Mouse (Mus musculus) brown adipose tissue, adult 24 weeks (tissue): ENCODE results near the gene Zfp592. TPM values are rescaled to one million over a fixed set of nuclear protein-coding genes. Genes with fewer than 3 reads are reported as not detected.
"Not testable (repeated sequence)": the region's sequence is repeated elsewhere in the genome, so short reads cannot be mapped to it uniquely, and the experiment has no call there.

Source experiments
- H3K27ac ChIP-seq: fragments of 200-500 bp; replicated peaks from 2 replicates; pipeline ENCODE4 v1.5.1; 2012; ENCODE audit warnings: low read depth, mild to moderate bottlenecking, low read length
- H3K4me1 ChIP-seq: fragments of 200-500 bp; 2 replicates; pipeline ENCODE4 v1.6.1; 2012; ENCODE audit warnings: low read length, mixed read lengths; ENCODE audit not compliant: control insufficient read depth, insufficient read depth, insufficient read length
- H3K4me3 ChIP-seq: fragments of 200-500 bp; 2 replicates; pipeline ENCODE4 v1.5.1; 2012; ENCODE audit warnings: low read depth, mild to moderate bottlenecking, low read length, moderate library complexity; ENCODE audit not compliant: insufficient read depth
- polyA plus RNA-seq: library from polyadenylated mRNA; stranded (reverse); fragments of >200 nt; gene quantifications from 2 replicates; pipeline ENCODE4 v1.2.4, GENCODE M21; 2012; ENCODE audit not compliant: missing spikeins, insufficient read depth, insufficient read length

The Zfp592 gene
- polyA plus RNA-seq, result 14.3 and 15.6 TPM in 2 replicates

DNA sequence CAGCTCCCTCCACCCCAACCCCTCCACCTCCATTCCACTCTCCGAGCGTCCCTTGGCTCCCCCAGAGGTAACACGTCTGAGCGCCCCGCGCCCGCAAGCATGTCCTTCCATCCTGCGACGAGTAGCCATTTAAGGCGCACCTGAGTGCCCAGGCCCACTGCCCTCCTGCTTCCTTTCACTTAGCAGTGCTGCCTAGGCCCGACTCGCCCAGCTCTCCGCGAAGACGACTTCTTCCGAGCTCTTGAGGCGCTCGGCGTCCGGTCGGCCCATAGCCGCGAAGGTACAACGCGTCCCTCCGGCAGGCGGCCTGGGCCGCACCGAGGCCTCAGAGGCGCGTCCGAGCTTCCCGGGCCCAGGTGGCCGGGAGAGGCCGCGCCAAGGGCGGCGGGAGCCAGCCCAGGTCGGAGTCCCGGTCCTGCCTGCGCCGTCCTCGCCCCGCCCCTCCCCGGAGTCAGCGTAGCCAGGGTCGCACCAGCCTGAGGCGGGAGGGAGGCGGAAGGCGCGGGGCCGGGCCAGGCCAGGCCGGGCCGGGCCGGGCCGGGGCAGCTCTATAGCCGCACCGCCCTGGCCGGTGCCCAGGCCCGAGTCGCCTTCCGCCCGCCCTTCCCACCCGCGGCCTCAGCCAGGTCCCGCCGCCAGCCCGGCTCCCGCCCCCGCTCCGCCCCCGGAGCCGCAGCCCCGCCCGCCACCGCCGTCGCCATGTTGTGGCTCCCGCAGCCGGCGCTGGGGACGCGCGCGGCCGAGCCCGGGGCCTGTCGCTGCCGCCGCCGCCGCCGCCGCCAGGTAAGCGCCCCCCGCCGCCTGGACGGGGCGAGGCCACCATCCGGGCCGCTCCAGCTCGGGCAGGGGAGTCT is at the start of gene Zfp592:
Gene Zfp592 (plus strand): TSS at position 702 of the 854 bp plus-strand sequence.
- peaks cover 16% of the 10 kb centered on the region; the same call in 1 of the 2 replicates for H3K4me1 ChIP-seq
- peak within 1 kb of the TSS; percentile 68 for H3K27ac ChIP-seq
- H3K4me3 ChIP-seq, result peak within 1 kb of the TSS; percentile 88

DNA sequence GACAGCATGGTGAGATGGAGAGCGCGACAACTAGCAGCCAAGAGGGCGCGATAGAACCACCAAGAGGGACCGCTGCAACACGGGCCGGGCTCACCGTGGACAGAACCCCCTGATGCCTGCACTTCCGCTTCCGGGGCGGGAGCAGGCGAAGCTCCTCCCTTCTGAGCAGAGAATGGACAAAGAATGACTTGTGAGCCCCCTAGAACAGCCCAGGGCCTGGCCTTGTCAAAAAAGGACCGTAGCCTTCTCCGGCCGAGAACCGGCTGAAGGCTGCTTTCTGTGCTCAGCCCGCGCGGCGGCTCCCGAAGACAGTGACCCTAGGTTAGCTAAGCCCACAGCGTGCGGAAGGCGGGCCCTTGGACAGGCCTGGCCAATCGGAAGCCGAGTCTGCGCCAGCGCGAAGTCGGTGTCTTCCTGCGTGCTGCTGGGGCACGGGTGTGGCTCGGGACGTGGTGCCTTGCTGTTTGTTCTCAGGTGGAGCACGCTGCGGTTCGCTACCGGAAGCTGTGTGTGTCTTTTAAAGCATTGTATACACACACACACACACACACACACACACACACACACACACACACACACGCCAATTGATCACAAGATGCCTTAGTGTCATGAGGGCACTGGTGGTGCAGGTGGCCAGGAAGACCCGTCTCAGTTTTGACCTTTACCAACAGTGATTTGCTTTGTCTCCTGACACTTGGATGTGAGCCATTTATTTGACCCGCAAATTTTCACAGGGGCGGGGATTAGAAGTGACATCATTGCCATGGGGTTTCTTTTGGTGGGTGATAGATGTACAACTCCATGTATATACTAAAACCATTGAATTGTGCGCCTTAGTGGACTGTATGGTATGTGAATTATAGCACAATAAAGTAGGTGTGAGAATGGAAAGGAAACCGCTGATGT is 45.8 kb upstream of the Zfp592 start, which contains the start of gene Sec11a:
Gene Sec11a (minus strand): TSS at position 336 of the 906 bp plus-strand sequence.
- H3K4me1 ChIP-seq, result no peaks in the 10 kb centered on the region; the same call in 1 of the 2 replicates
- peak within 1 kb of the TSS; percentile 98 for H3K27ac ChIP-seq
- H3K4me3 ChIP-seq, result peak within 1 kb of the TSS; percentile 98

DNA sequence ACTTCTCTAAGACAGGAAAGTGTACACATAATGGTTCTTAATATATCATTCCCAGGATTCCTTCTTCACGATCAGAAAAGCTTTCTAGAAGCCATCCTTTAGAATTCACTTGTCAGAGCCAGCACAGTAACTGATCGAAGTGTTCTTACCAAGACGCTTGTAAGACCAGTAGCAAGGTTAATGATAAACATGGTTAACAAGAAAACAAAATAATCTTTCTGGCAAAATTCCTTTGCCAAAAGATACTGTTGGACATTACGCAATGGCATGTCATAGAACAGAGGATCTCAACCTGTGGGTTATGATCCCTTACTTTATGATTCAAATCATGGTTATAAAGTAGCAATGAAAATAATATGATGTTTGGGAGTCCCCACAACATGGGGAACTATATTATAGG is 42.0 kb upstream of the Zfp592 start:
- Histone ChIP-seq H3K4me1 (no peaks in the 10 kb centered on the region; the same call in 1 of the 2 replicates), H3K4me3 (no peak overlapping the region), H3K27ac (no peak overlapping the region)

DNA sequence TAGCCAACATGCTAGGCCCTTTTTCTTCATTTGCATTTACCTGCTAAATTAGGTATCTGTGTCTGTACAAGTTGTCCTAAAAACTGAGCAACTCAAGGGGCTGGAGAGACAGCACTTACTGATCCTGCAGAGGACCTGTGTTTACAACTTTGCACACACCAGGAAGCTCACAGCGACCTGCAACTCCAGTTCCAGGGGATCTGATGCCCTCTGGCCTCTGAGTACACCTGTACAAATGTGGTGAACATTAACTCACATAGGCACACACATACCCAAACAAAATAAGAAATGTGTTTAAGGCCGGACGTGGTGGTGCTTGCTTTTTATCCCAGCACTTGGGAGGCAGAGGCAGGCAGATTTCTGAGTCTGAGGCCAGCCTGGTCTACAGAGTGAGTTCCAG is 41.3 kb upstream of the Zfp592 start:
- H3K27ac ChIP-seq, result no peak overlapping the region
- no peaks in the 10 kb centered on the region for H3K4me1 ChIP-seq
- no peak overlapping the region for H3K4me3 ChIP-seq

GRCm38 (mm10) chr7:80954251-80954650 is 39.2 kb upstream of the Zfp592 start:
- Histone ChIP-seq H3K4me3 (no peak overlapping the region), H3K4me1 (no peaks in the 10 kb centered on the region), H3K27ac (no peak overlapping the region)

DNA sequence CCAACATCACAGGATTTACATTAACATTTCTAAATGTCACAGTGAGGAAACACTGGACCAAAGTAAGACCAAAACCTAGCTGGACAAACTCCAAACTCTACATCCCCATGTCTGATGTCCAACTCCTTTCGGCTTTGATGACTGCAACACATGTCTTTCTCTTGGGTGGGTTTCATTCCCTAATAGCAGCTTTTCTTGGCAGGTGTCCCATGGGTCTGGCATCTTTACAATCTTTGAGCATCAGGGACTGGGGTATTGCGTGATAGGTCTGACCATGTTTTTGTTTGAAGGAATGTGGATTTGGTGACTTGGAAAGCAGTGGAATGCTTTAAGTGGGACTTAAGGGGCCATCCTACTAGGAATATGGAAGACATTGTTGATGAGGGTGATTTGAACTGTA is 36.6 kb upstream of the Zfp592 start:
- no peak overlapping the region for H3K27ac ChIP-seq
- H3K4me1 ChIP-seq, result no peaks in the 10 kb centered on the region
- H3K4me3 ChIP-seq, result no peak overlapping the region

DNA sequence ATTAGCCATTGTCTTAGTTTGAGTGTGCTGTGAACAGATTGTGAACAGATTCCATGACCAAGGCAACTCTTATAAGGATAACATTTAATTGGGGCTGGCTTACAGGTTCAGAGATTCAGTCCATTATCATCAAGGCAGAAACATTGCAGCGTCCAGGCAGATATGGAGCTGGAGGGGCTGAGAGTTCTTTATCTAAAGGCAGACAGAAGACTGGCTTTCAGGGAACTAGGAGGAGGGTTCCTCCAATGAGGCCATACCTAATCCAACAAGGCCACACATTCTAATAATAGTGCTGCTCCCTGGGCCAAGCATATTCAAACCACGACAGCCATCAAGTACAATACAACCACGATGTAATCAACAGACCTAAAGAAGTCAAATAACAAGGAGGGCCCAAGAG is 34.5 kb upstream of the Zfp592 start:
- Histone ChIP-seq H3K4me3 (no peak overlapping the region), H3K27ac (no peak overlapping the region), H3K4me1 (no peaks in the 10 kb centered on the region)

DNA sequence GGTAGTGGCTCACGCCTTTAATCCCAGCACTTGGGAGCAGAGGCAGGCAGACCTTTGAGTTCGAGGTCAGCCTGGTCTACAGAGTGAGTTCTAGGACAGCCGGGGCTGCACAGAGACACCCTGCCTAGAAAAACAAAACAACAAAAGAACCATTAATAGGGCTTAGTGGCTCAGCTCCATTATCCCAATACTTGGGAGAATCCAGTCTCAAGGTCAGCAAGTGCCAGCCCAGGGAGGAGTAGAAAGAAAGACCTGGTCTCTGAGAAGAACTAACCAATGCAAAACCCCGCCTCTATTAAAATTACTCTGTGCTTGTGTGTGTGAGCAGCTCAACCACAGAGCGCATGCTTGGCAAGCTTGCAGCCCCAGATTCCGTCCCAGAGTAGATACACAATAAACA is 30.7 kb upstream of the Zfp592 start:
- Histone ChIP-seq H3K4me1 (no peaks in the 10 kb centered on the region), H3K27ac (no peak overlapping the region), H3K4me3 (no peak overlapping the region)

DNA sequence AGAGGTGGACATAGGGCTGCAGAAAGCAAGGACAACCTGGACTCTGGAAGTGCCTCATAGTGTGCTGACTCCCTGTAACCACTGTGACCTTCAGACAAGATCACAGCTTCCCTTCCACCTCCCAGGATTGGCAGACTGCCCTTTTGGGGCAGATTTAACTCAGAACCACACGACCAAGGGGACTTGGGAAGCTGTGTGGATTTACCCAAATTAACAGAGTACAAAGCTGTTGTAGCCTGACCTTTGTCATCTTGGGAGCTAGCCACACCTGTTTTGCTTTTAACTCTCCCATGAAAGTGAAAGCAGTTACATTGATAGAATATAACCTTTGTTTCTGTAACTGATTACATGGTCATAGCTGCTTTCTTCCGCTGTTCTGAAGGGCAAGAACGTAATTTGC is 22.6 kb upstream of the Zfp592 start:
- no peak overlapping the region for H3K4me3 ChIP-seq
- H3K4me1 ChIP-seq, result no peaks in the 10 kb centered on the region
- no peak overlapping the region for H3K27ac ChIP-seq

DNA sequence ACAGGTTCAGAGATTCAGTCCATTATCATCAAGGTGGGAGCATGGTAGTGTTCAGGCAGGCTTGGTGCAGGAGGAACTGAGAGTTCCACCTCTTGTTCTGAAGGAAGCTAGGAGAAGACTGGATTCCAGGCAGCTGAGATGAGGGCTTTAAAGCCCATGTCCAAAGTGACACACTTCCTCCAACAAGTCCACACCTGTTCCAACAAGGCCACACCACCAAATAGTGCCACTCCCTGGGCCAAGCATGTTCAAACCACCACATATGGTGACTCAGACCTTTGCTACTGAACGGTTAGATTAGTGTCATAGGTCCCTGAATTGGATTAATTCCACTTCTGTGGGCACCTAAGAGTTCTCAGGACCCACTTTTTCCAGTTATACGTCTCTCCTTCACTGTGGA is 22.1 kb upstream of the Zfp592 start:
- H3K4me1 ChIP-seq, result no peaks in the 10 kb centered on the region
- no peak overlapping the region for H3K27ac ChIP-seq
- no peak overlapping the region for H3K4me3 ChIP-seq

DNA sequence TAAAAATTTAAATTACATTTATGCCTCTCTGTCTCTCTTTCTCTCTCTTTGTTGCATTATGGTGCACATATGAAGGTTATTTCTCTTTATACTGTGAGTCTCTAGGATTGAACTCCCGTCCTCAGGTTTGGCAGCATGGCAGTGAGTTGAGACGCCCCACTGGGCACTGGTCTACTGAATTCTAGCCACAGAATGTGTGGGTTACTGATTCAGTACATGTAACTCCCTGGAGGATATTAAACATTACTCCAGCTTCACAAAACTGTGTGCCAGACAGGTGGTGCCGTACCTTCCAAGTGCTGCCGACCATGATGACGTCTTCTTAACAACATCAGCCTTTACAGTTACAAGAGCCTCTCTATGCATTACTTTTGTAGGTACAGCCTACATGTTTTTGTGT is 21.4 kb upstream of the Zfp592 start:
- Histone ChIP-seq H3K27ac (no peak overlapping the region), H3K4me3 (no peak overlapping the region), H3K4me1 (no peaks in the 10 kb centered on the region)

GRCm38 (mm10) chr7:80972920-80973637 is 20.4 kb upstream of the Zfp592 start:
- not testable (repeated sequence) for H3K4me3 ChIP-seq, H3K27ac ChIP-seq

DNA sequence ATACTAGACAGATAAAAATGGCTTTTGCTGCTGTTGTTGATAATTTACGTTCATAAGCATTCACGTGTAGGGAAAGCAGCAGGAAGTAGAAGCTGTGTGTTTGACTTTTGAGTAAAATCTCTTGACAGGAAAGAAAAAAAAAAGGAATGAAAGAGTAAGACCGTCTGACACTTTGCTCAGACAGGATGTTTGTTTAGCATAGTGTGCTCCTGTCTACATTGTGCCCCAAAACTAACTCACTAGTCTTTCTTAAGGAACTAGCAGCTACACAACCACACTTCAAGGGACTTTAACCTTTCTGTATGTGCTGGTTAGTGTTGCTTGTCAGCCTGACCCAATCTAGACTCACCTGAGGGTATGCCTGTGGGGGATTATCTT is 19.9 kb upstream of the Zfp592 start:
- H3K4me3 ChIP-seq, H3K27ac ChIP-seq, H3K4me1 ChIP-seq: not testable (repeated sequence)

More at GRCm38 (mm10) chr7:80972920-80973637, 20.4 kb upstream of the Zfp592 start:
- not testable (repeated sequence) for H3K4me1 ChIP-seq

- H3K27ac ChIP-seq, result no peak overlapping the region
- no peaks in the 10 kb centered on the region for H3K4me1 ChIP-seq
- no peak overlapping the region for H3K4me3 ChIP-seq
Measured at GRCm38 (mm10) chr7:80980566-80980965, 12.9 kb upstream of the Zfp592 start.
